Mouse (Mus musculus): ENCODE measurements around the gene Rnf39.

Rnf39 gene

DNA sequence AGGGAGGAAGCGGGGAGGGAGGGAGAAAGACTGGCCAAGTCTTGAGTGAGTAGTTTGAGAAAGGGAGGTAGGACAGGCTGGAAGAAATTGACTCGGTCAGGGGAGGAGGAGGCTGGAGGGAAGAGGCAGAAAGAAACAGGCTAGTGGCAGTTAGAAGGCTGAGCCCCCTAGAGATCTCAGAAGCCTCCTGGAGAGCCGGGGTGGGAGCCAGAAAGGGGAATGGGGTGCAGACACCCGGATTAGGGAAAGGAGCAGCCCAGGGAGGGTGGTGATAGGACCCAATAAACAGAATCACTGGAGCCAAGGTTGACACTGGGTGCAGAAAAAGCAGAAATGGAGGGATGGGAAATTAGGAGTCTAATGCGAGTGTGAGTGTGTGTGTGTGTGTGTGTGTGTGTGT is 973 bp downstream of the Rnf39 start:
- peak; percentile 52 for DNase-seq

DNA sequence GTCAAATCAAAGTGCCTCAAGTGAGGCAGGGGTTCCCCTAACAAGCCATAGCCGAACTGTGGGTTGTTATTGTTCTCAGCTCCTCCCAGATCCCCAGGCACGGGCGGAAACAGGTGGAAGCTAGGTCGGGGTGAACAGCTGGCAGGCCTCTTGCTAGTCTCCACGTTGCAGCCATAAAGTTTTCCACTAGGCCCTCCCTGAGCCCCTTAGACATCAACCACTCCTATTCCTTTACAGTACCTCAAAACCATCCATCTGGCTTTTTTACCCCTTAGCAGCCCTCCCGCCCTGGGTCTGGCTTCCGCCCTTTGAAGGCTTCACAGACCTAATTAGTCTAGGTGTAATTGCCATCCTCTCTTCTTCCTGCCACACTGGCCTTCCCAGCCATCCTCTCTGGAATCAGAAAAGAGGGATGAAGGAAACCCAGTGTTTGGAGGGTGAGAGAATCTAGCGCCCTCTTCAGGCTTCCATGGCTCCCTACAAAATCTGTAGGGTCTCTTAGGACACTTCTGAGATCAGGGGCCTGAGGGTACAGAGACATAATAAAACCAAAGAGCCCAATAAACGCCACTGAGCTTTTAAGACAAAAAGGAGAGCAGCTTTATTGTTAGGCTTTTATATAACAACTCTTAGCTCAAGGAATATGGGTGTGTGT is 1.5 kb downstream of the Rnf39 start:
- DNase-seq, result peak; percentile 63

DNA sequence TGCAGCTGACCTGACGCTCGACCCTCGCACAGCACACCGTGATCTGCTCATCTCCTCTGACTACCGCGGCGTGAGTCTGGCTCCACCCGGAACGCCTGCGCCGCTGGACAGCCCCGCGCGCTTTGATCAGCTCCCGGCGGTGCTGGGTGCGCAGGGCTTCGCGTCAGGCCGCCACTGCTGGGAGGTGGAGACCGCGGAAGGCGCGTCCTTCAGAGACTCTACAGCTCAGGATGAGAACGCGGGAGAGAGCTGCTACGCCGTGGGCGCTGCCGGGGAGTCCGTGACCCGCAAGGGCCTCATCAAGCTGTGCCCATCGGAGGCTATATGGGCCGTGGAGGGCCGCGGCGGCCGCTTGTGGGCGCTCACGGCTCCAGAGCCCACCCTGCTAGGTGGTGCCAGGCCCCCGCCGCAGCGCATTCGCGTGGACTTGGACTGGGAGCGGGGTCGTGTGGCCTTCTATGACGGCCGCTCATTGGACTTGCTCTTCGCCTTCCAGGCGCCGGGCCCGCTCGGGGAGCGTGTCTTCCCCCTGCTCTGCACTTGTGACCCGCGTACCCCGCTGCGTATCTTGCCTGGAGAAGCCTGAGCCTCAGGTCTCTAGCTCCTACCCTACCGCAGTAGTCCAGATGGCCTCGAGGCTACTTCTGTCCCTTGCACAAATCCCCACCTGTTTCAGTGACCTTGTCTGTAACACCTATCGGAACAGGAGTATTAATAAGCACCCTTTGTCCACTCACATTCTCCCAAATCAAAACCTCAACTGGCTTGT is 4.5 kb downstream of the Rnf39 start:
- peak; percentile 72 for DNase-seq

DNA sequence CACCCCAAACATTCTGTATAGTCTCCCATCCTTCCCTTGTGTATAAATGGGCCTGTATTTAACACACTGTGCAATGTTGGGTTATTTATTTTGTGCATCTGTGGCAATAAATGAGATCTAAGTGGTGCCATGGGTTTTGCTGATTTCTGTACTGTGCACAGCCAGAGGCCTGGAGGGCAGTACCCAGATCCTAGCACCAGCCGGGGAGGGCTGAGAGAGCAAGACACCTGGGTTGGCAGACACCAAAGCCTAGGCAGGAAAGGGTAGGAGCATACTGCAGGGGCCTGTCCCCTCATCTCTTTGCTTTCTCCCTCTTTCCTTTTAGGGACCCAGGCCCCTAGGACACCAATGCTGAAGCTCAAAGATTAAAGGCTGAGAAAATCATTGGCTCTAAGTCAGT is 5.6 kb downstream of the Rnf39 start:
- no peak for DNase-seq

DNA sequence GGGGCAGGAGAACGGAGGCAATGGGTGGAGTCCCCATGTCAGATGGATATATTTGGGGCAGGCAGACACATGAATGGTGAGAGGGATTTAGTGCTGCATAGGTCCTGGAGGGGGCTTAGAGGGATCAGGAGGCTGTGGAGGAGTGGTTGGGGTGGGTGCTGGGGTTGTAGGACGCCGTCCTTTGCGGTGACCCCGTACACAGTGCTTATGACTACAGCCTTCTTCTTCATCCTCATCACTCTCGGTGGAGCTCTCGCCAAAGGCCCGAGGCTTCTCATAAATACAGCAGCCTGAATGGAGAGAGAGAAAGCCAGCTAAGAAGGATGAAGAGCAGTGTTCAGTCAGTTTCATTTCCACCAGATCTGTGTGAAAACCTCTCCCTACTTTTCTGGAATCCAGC is 6.5 kb downstream of the Rnf39 start:
- DNase-seq, result peak; percentile 45

DNA sequence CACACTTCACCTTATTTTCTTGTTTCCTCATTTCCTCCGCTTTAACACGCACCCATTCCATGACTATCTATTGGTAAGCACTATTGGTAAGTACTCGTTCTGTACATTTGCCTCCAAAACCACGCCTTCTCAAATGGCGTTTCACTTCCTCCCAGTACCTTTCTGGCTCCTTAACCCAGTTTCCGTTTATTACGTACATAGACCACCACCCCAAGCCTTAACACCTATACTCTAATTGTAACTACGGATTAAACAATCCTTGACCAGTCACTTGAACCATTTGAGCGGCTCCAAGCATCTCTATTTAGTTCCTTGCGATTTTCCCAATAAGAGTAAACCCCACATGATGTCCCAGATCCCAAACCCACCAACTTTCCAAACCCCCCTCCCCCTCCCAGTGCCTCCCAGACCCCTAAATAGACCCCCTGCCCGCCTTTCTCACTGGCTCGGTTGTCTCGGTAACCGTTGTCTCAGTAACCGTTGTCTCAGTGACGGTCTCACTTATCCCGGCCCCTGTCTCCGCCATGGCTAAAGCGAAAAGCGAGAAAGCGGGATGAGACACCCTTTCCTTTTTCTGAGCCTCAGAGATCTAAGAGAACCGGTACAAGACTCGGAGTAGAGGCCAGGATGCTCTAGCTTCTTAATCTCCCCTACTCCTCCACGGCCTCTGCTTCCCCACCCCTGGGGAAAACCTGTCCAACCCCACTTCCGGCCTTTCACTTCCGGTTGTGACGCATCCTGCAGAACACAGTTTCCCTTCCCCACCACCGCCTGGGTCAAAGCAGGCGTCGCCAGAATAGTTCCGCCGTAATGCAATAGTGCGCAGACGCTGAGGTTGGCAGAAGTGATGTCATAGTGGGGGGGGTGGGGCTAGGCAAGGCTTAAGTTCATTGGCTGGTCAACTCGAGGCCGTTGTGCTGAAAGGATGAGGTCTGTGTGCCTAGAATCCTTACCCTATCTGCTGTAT is 8.5 kb downstream of the Rnf39 start, which contains the start of gene Ppp1r11:
Gene Ppp1r11 (minus strand): TSS at position 761 of the 967 bp plus-strand sequence.
- DNase-seq, result peak; percentile 98

DNA sequence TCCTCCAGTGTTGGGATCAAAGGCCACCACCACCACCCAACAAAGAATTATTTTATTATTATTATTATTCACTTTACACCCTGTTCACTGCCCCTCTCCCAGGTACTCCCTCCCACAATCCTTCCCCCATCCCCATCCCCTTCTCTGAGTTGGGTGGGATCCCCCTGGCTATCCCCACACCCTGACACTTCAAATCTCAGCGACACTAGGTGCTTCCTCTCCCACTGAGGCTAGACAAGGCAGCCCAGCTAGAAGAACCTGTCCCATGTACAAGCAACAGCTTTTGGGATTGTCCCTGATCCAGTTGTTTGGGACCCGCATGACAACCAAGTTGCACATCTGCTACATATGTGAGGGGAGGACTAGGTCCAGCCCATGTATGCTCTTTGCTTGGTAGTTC is 9.9 kb downstream of the Rnf39 start:
- peak; percentile 62 for DNase-seq

DNA sequence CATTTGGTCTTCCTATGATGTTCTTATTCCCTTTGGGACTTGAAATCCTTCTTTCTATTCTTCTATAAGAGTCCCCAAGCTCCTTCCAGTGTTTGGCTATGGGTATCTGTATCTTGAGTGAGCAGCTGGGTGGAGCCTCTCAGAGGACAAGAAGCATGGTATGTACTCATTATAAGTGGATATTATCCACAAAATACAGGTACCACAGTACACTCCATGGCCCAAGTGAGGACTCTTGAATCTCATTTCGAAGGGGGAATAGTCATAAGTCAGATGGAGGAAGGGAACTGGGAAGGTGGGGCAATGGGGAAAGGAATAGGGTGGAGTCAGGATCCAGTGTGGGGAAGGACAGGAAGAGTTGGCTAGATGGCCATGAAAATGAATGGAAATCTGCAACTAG is 10.3 kb downstream of the Rnf39 start:
- DNase-seq, result peak; percentile 40

DNA sequence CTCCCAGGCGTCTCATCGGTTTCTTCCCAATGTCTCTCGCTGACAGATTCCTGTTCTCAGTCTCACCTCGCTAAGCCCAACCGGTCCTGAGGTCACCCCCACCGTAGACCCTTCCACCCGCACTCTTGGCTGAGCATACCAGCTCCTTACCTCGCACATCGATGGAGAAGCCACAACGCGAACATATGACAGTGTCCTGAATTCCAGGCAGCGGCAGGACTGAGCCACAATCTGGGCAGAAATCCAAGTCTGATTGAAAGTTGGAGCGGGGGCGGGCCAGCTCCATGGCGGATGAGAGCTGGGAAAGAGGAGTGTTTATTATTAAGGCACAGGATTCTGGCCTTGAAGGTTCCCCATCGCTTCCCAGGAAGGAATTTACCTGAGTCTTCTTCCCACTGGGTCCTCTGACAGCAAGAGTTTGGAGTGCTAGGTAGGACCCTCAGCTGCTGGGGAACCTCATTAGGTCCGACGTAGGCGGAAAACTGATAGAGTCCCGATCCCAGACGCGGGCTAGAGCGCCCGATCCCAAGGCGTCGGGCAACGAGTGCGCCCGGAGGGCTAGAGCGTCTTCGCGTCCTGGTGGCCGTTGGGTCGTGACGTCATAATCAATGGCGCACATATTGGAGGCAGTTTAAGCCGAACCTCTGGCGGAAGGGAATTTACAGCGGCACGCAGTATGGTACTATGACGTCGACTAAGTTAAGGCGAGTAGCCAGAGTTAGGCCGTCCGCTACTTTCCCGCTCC is 15.5 kb downstream of the Rnf39 start, which contains the start of the genes Znrd1 and Znrd1as:
Gene Znrd1 (minus strand): TSS at position 561 of the 745 bp plus-strand sequence.
Gene Znrd1as (plus strand): TSS at position 594 of the 745 bp plus-strand sequence.
- peak; percentile 95 for DNase-seq

DNA sequence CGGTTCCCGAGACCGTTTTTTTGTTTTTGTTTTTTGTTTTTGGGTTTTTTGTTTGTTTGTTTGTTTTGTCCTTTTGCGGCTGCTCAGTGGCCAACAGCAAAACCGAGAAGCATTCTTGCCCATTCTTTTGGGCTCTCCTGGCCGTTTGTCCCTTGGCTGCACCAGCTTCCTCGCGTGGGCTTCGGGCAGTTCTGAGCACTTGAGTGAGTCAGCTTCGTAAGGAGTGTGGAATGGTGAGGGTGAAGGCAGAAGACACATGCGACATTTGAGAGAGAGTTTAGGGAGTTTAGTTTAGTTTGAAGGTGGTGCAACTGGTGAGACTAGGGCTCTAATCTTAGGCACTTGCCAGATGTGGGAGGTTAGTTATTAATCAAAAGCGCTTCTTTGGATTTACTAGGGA is 16.2 kb downstream of the Rnf39 start:
- DNase-seq, result no peak

DNA sequence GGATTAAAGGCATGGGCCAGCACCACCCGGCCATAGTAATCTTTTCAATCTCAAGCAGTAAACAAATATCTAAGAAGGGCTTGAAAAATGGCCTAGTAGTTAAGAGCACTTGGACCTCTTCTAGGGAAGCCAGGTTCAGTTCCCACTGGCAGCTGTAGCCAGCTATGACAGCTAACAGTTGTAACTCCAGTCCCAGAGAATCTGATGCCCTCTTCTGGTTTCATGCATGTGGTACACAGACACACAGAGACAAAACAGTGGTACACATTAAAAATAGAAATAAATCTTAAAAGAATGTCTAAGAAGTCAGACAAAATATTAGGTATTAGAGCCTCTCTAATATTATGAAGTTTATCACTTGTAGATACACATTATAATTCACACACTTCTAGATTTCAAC is 18.4 kb downstream of the Rnf39 start:
- no peak for DNase-seq

DNA sequence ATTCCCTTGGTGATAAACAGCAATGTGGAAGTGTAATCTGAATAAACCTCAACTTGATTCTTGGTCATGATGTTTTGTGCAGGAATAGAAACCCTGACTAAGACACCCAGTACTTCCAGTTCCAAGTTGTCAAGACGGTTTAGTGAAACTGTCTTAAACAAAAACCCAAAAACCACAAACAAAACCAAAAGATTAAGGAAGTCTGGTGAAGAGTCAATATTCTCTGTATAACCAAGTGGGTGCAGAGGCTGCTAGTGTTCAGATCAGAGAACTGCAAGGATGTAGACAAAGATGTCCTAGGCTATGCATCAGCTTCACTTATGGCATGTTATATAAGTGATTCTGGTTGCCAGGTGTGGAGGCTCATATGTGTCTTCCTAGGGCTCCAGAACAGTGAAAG is 24.2 kb downstream of the Rnf39 start:
- DNase-seq, result no peak

DNA sequence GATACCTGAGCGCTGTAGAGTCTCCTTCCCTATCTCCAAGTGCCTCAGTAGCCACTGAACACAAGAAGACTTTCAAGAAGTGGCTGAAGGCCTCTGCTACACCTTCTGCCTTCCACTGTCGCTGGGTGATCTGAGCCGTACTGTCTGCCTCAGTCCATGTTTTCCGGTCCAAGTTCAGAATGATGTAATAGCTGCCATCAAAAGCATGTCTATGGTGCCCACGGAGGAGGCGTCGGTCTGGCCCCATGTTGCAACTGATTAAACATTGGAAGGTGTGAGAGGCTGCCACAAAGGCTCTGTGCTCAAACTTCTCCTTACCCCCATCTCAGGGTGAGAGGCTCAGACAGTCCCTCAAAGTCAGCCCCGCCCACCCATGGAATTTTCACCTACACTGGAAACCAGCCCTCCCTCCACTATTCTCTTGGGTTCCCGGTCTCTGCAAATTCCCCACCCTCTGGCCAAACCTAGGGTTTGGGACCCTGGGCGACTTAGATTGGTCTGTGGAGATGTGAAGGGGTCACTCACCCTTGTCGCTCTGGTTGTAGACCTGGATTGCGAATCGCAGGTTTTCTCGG is 27.7 kb downstream of the Rnf39 start:
- DNase-seq, result no peak

DNA sequence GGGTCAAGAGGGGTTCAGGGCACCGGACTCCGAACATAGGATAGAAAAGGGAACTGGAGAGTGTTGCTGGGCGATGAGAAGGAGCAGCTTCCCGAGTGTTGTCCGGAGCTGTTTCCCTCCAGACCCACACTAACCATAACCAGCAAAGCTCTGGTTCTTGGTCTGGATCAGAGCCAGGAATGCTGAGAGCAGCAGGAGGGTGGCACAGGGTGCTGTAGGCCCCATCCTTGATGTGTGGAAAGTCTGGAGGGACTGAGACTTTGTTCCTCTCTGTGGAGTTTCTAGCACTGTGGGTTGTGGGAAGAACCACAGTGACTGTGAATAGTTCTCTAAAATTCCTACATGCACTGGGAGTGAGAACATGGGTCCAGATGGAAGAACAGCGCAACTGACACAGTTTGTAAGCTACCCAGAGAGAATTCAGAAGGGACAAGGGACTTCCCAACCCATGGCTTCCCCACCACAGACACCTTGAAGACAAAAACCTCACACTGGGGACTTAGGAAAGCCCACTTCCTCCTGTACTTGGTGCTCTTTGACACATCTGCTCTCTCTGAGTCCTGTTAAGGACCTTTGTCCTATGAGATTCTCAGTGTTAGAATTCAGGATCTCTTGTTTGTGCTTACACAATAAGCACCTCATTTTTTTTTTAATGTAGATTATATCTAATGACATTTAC is 28.6 kb downstream of the Rnf39 start:
- DNase-seq, result no peak

DNA sequence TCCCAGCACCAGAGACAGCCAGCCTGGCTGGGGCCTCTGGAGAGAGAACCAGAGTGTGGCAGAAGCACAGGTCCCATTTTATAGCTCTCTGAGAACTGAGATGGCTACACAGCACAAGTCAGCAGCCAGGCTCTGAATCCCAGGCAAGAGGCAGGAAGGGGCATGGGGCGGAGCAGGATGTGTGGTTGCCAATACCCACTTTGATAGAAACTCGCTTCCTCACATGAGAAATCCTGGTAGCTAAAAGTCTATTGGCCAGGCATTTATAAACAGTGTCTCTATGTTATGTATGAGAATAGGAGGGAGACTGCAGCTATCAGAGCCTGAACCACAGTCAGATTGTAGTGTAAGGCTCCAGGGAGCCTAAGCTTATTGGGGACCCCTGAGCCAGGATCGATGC is 30.1 kb downstream of the Rnf39 start:
- no peak for DNase-seq

DNA sequence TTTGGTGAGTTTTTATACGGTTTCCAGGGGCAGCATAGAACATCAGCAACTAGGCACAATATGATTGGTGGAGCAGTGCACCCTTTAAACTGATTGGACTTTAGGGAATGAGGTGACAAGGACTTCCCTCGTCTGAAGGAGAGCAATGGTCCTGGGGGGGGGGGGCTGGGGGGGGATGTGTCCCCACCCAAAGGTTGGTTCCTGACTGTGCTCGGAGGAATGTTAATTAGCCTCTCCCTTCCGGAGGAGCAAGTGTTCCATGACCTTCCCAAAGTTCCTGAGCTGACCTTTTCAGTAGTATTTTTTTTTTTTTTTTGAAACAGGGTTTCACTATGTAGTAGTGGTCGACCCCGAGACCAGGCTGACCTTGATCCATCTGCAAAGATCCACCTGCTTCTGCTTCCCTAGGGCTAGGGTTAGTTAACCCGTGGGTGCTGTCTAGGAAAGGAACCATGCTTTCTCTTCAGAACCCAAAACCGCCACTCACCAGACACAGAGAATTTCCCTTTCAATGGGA is 30.6 kb downstream of the Rnf39 start:
- DNase-seq, result no peak

DNA sequence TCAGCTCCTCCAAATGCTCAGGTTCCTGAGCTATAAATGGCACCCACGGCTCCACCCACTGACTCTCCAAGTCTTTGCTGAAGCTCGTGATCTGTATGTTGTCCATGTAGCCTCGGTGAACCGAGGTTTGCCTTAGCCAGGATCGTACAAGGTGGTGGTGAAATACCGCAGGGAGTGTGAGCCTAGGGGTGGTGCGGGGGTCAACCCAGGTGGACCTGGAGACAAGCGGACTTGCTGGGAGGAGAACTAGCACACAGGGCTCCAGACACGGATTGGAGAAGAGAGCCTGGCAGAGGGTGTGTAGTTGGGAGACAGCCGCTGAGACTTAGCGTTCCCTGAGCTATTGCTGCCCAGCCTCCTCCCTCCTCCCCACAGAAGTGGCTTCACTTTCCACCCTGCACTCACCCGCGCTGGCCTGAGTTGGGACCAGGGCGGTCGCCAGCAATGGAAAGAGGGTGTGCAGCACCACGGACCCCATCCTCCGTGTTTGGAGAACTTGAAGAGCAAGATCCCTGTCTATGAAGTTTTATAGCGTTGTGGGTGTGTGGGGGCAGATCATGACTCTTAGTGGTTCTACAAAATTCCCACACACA is 38.6 kb downstream of the Rnf39 start, which contains the start of gene 2410137M14Rik:
Gene 2410137M14Rik (minus strand): TSS at position 17 of the 593 bp plus-strand sequence.
- no peak for DNase-seq

DNA sequence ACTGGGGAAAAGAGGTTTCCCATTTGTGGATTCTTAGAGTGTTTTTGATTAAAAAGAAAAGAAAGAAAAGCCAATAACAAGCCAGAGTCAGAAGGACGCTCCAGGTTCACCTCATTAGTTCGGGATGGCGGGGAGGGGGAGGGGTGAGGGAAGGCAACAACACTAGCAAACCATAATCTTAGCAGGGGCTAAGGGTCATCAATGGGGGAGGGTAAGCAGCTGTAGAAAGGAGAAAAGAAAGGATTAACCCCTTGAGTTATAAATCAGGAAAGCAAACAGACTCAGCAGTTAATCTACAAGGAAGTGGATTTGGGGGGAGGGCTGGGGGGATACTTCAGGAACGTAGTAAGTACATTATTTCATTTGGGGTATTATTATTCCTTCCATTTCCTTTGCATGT is 39.1 kb downstream of the Rnf39 start:
- no peak for DNase-seq

DNA sequence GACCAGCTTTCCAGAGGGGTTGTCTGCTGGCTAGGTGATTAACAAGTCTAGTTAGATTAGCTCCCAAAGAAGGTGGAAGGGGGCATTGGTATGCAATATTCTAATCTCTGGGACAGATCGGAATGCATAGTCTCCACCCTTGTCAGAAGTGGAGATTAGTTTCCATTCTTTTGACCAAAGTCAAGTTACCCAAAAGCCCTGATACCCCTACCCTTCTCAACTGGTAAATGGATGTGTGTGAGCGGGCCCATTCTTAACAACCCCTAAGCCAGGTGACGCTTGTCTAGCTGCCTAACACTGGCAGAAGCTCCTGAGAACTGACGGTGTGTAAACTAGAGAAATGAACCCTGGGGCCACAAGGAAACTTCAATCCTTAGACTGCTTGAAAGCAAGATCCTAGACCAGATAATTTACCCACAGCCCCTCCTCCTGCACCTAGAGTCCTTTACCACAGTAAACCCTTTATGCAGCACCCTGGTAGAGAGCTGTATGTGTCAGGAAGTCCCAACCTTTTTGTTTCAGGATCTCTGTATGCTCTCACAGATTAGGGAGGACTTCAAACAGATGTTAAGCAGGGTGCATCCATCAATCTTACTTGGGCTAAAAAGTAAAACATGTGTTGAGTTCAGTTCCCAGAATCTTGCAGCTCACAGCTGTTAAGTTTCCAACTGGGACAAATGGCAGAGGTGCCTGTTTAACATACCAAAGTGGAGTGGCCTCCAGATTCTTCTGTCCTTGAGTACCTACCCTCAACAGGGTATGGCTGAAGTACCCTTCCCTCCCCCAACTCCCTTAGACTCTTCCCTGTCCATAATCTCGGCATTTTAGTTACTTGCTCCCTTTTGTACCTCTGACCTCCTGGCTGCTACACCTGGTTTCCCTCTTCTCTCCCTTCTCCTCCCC is 39.8 kb downstream of the Rnf39 start:
- DNase-seq, result no peak

DNA sequence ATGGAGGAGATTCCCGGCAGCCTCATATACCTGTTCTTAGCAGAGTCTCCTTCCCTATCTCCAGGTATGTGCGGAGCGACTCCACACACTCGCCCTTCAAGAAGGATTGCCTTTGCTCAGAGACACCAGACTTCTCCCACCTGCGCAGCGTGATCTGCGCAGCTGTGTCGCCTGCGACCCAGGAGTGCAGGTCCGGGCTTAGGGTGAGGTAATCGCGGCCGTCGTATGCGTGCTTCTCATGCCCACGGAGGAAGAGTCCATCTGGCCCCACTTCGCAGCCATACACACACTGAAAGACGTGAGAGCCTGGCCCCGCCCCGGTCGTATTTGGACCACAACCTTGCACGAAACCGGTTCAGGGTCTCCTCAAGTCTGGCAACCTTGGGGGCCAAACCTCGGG is 45.8 kb downstream of the Rnf39 start:
- DNase-seq, result no peak
